ENCODE assay signal across 9 mouse cellular contexts in the genomic region with DNA sequence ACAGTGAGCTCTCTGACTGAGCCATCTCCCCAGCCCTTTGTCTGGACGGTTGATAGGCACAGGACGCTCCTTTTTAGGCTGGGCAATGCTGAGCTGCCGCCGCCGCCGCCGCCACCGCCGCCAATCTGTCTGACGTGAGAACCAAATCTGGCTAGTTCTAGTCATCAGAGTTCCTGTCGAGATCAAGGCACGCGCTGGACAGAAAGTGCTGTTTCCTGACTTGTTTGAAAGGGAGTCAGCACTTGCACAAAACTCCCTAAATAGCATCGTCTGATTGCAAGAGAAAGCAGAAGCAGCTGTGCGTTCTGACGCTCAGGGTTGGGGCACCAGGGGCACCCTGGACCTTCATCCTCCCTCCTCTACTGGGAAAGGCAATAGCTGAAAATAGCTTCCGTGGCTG.
A peak's percentile ranks its signal among the peaks of the same experiment; 100 is the strongest.
DNase-seq lines count a peak whose midpoint lies in the region; ATAC-seq and TF ChIP-seq lines count a peak whose summit lies in the region.
"Had no signal": no experiment of that assay in that cellular context is flagged by ENCODE, and none has a peak within 500 bp of the region (broad histone marks: within the 10 kb centered on the region; RNA-seq: fewer than 3 reads in every experiment).

No protein-coding gene starts in this region.

- no peak overlapping the region for H3K9ac ChIP-seq in heart, embryonic 16.5 days (ENCODE audit: low read length)
- H3K9ac ChIP-seq in lung, postnatal 0 days (replicated peaks; ENCODE audit: low read depth): no peak overlapping the region
- H3K9ac ChIP-seq: limb, embryonic 12.5 days had no signal

- DNase-seq in left cerebral cortex, adult 18-20 months (ENCODE audit: low spot score in 2 of 2): peak; percentile 63 to 79
- DNase-seq in left cerebral cortex, adult 11 months (ENCODE audit: low spot score): no peak
- peak; percentile 86 for DNase-seq in lung, postnatal 0 days (ENCODE audit: low spot score)
- DNase-seq in cerebellum, postnatal 25 days: no peak
- no peak for DNase-seq in cerebellum, adult 11-12 months
- no peak for DNase-seq in retina, postnatal 1 day

- peak; percentile 61 for ATAC-seq in heart, embryonic 16.5 days (replicated peaks; ENCODE audit: extremely low read depth, insufficient read depth, low FRiP score)
- peak; percentile 60 for ATAC-seq in lung, postnatal 0 days

- no peaks in the 10 kb centered on the region; the same call in 1 of the 2 replicates for H3K27me3 ChIP-seq in heart, embryonic 16.5 days (ENCODE audit: control insufficient read depth, insufficient read depth, low read length)
- H3K27me3 ChIP-seq in lung, postnatal 0 days (replicated peaks; ENCODE audit: insufficient read depth, low read length): no peaks in the 10 kb centered on the region

- TF ChIP-seq EP300 in lung, postnatal 0 days (IDR thresholded peaks at IDR 0.05): peak; percentile 26; the same call in 1 of the 2 replicates

- H3K9me3 ChIP-seq in heart, embryonic 16.5 days (replicated peaks; ENCODE audit: control insufficient read depth, low read length): no peaks in the 10 kb centered on the region
- H3K9me3 ChIP-seq in lung, postnatal 0 days (ENCODE audit: low read length): no peaks in the 10 kb centered on the region
- H3K9me3 ChIP-seq: limb, embryonic 12.5 days had no signal

- 10% methylated on average over 17 of the region's 17 CpGs for WGBS in heart, embryonic 16.5 days
- WGBS in lung, postnatal 0 days: 33% methylated on average over 17 of the region's 17 CpGs

- H3K36me3 ChIP-seq in heart, embryonic 16.5 days (ENCODE audit: control insufficient read depth, insufficient read depth): no peaks in the 10 kb centered on the region
- H3K36me3 ChIP-seq in lung, postnatal 0 days (ENCODE audit: insufficient read depth, low read length): no peaks in the 10 kb centered on the region
- H3K36me3 ChIP-seq: limb, embryonic 12.5 days had no signal

- TF ChIP-seq CTCF in lung, postnatal 0 days (IDR thresholded peaks at IDR 0.05): no peak

- no peak overlapping the region for H3K4me3 ChIP-seq in brown adipose tissue, adult 24 weeks (ENCODE audit: insufficient read depth, low read depth, low read length)
- no peak overlapping the region for H3K4me3 ChIP-seq in heart, embryonic 16.5 days (ENCODE audit: low read length)
- no peak overlapping the region for H3K4me3 ChIP-seq in lung, postnatal 0 days (ENCODE audit: low read depth, low read length)
- H3K4me3 ChIP-seq: limb, embryonic 12.5 days had no signal

- H3K27ac ChIP-seq in brown adipose tissue, adult 24 weeks (replicated peaks; ENCODE audit: low read depth, low read length): peak overlapping the region; percentile 71
- H3K27ac ChIP-seq in heart, embryonic 16.5 days (ENCODE audit: low read length): peak overlapping the region; percentile 63
- H3K27ac ChIP-seq in lung, postnatal 0 days (ENCODE audit: low read length): peak overlapping the region; percentile 9; the same call in 1 of the 2 replicates

- H3K4me2 ChIP-seq in heart, embryonic 16.5 days (ENCODE audit: low read depth, low read length): peak overlapping the region; percentile 35; the same call in 1 of the 2 replicates
- H3K4me2 ChIP-seq in lung, postnatal 0 days (replicated peaks; ENCODE audit: low read depth, low read length): no peak overlapping the region
- H3K4me2 ChIP-seq: limb, embryonic 12.5 days had no signal

- no peaks in the 10 kb centered on the region for H3K4me1 ChIP-seq in brown adipose tissue, adult 24 weeks (ENCODE audit: control insufficient read depth, insufficient read depth, insufficient read length, low read length)
- peaks cover 20% of the 10 kb centered on the region for H3K4me1 ChIP-seq in heart, embryonic 16.5 days (ENCODE audit: control insufficient read depth, insufficient read depth, low read length)
- peaks cover 3% of the 10 kb centered on the region; the same call in 1 of the 2 replicates for H3K4me1 ChIP-seq in lung, postnatal 0 days (ENCODE audit: insufficient read depth, low read depth, low read length)

Comparison
In these comparisons a context has a peak if more than half of its experiments do, and no peak if none do; other contexts are left out.
1. DNase-seq: peak in left cerebral cortex, adult 18-20 months (2 of 2) and lung, postnatal 0 days (single experiment); none in left cerebral cortex, adult 11 months (single experiment), cerebellum, postnatal 25 days (0 of 2), cerebellum, adult 11-12 months (single experiment) and retina, postnatal 1 day (single experiment).
2. H3K27ac ChIP-seq: peak in every context shown above with its lines; median percentile 71 in brown adipose tissue, adult 24 weeks; 63 in heart, embryonic 16.5 days; 9 in lung, postnatal 0 days.